Mouse (Mus musculus) megakaryocyte-erythroid progenitor cell, adult 5-6 weeks (primary cell): ENCODE measurements at regions not wholly inside any gene's neighbourhood (a gene's known extent, or its start where the extent isn't known, plus 50 kb on each side); places are given as distances from the start of the nearest gene placed in this dataset.

ENCODE experiments used
- ATAC-seq: replicated peaks from 2 replicates; pipeline ENCODE4 v1.8.0; 2016; ENCODE audit warnings: mild to moderate bottlenecking, inconsistent platforms; ENCODE audit not compliant: severe bottlenecking, poor library complexity, low FRiP score, low TSS enrichment

GRCm38 (mm10) chr3:19406351-19407151 is 221.9 kb downstream of the 1700064H15Rik start:
- no peak for ATAC-seq

GRCm38 (mm10) chr3:19385675-19386074 is 242.8 kb downstream of the 1700064H15Rik start:
- ATAC-seq = no peak

- ATAC-seq = no peak
Measured at GRCm38 (mm10) chr3:19368998-19369397, 259.5 kb downstream of the 1700064H15Rik start.

- no peak for ATAC-seq
Measured at GRCm38 (mm10) chr3:19367761-19368160, 260.7 kb downstream of the 1700064H15Rik start.
